Mouse (Mus musculus) cerebral cortex, adult 2 months (tissue): ENCODE results near the gene Mtmr6.

ENCODE experiments used
- WGBS: fragments of 180-500 bp; shearing (Covaris S2); methylation state at CpG from one replicate; pipeline ENCODE4 v1.1.7; 2018; 5-methylcytosine and 5-hydroxymethylcytosine counted together

Gene Mtmr6

DNA sequence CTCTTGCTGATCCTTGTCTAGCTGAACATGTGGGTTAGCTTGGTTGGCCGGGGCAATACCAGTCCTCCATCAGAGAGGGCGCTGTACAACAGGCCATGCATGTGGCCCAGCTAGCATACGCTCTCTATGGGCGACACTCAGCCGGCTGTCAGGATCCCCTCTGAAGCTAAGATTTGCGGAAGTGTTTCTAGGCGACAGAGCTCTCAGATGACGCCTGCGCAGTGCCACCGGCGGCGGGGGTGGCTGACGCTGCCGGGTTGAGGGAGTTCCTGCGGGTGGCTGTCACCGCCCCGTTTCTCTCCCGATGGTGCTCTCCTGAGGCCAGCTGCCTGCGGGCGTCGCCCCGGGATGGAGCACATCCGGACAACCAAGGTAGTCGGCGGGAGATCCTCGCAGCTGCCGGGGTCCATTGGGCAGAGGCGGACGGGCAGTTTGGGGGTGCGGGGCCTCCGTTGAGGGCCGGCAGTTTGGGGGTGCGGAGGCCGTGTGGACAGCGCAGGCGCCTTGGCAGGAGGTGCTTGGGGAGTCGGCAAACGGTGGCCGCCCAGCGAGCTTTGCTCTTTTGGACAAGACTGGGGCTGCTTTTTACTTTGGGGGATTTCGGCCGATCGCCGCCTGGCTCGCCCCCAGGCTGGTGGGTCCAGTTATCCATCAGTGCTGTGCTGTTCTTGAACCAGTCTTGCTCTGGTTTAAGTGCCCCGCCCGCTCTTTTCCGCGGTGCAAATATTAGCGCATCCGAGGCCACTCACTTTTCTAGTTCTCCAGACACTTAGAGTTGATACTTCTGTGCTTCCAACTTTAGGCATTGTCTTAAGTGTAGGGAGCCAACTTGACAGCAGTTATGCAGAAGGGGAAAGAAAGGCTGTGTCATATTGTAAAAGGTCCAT, at the start of gene Mtmr6:
Gene Mtmr6 (plus strand): TSS at position 239 of the 887 bp plus-strand sequence.
- 1% methylated on average over 51 of the region's 51 CpGs for WGBS

GRCm38 (mm10) chr14:60216125-60216524, 48.9 kb upstream of the Mtmr6 start:
- 94% methylated on average over 1 of the region's 1 CpGs for WGBS

DNA sequence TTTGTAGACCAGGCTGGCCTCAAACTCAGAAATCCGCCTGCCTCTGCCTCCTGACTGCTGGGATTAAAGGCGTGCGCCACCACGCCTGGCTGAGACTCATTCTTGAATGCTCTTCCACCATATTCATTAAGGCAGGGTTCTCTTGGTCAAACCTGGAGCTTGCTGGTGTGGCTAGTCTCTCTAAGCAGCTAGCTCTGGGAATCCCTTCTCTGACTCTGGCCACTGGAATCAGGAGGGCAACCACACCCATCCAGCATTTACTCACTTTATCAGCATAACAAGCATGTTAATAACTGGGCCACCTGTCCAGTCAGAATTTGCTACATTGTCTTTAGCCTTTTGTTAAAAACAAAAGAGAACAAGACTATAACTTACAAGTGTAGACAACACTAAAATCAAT, 47.4 kb upstream of the Mtmr6 start:
- WGBS = 98% methylated on average over 4 of the region's 4 CpGs

DNA sequence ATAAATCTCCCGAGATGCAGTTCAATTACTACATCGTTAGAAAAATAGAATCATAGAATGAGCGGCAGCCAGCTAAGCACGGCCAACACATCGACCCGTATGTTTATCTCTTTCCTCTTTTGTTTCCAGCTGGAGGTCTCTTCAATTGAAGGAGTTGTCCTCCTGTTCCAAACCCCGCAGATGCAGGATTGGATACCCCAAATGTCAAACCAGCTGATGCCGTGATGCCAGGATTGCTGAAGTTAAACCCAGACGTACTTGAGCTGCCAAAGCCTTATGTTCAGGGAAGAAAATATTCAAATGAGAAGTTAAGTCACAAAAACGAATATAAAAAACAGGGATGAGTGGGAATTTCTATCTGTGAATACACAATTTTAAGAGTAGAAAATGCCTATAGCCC, 45.1 kb upstream of the Mtmr6 start:
- WGBS = 52% methylated on average over 10 of the region's 10 CpGs

- 76% methylated on average over 3 of the region's 3 CpGs for WGBS
These were observed 26.5 kb upstream of the Mtmr6 start for GRCm38 (mm10) chr14:60238551-60238950.

- 9% methylated on average over 8 of the region's 8 CpGs for WGBS
These were observed 14.7 kb upstream of the Mtmr6 start for GRCm38 (mm10) chr14:60250366-60250765.

DNA sequence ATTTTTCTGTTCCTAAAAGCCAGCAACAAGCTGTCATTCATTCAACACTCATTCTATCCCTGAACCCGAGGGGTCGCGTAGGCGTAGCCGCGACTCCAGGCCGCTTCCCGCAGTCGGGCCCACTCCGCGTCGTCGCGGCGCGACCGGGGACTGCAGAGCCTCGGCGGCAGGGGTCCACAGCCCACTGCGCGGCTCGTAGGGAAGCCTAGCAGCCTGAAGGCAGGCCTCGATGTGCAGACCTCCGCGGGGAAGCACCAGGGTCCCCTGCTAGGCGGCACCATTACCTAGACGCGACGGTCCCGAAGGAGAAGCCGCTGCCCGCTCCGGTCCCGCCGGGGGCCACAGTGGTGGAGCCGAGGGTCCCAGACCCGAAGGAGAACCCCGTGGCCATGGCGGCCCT, 14.1 kb upstream of the Mtmr6 start:
- under 1% methylated on average over 39 of the region's 39 CpGs for WGBS

DNA sequence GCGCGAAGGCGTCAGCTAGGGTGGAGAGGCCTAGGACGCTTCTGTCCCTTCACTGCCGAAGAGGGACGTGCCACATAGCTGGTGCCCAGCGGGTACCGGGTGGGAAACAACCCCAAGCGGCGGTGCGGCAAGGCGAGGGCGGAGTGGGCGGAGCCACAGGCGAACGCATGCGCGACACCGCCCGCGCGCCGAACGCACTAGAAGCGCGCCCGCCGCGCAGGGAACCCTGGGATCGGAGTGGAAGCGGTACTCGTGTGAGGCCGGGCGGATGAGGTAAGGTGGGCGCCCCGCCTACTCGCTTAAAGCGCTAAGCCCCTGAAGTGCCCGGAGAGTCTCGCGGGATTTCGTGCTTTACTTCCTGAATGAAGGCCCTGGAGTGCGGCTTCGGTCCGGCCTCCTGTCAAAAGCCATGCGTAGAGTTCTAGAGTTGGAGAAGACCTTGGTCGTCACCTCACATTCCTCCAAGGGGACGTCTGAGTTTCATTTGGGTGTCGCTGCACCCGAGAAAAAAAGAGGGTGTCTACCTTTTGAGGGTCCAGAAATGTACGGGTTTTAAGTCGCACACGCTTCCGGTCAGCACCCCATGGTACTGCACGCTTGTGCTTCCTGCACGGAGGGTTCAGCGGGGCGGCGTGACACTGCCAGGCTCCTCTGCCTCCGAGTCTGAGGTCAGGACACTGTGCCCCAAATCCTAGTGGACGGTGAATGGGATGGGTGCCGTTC, 13.6 kb upstream of the Mtmr6 start, which contains the start of the genes Nupl1 and Gm49336:
Gene Nupl1 (minus strand): TSS at position 151 of the 723 bp plus-strand sequence.
Gene Gm49336 (minus strand): TSS at position 227 of the 723 bp plus-strand sequence.
- under 1% methylated on average over 62 of the region's 62 CpGs for WGBS

DNA sequence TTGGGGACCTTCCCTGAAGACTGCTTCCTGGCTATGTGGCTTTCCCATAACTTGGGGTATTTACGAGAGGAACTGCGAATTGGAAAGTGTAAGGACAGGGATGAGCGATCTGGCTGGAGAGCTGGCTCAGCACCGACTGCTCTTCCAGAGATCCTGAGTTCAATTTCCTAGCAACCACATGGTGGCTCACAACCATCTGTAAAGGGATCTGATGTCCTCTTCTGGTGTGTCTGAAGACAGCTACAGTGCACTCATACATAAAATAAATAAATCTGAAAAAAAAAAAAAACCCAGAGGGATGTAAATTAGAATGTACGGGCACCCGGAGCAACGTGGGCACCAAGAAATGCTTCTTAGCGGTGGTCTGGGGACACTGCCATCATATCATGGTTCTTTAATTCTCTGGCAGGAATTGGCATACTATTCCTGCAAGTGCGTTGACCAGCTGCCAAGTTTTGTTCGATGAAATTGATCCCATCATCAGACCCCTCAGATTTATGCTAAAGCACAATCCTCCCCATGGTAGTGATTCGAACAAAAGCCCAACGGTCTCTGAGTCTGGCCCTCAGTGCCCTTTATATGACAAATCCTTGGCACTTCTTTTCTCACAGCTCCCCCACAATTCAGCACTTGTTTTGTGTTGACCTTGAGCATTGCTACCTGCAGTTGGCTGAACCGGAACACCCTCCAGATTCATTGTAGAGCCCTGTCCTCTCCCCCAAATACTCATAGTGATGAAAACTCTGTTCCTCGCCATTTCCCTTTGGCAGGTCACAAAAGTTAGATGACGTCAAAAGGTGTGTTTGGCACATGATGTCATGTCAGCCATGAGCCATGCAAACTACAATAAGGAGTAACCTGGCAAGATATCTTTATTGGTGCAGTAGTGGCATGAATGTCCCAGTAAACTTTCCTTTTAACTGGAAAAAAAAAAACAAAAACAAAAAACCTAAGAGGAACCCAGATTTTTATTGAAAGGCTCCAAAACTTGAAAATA, 12.7 kb upstream of the Mtmr6 start:
- 12% methylated on average over 15 of the region's 15 CpGs for WGBS

GRCm38 (mm10) chr14:60253466-60253865, 11.6 kb upstream of the Mtmr6 start:
- WGBS = 86% methylated on average over 3 of the region's 3 CpGs

DNA sequence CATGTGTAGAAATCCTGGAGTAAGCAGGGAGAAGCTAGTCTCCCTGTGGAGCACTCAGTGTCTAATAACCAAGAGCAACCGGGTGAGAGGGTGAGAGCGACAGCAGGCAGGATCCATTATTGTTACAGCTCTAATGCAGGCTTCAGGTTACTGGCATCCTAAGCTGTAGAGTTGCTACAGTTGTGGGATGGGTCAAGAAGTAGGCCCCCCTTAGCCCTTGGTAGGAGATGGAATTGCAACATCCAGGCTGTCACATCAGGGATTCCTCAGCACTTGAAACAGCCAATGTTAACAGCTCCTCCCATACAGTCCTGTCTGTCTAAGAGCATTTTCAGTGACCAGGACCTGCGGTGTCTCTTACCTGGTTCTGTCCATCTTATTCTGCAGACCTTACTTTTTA, 8.7 kb upstream of the Mtmr6 start:
- WGBS = 55% methylated on average over 3 of the region's 3 CpGs

GRCm38 (mm10) chr14:60257101-60257500, 7.9 kb upstream of the Mtmr6 start:
- WGBS = 94% methylated on average over 4 of the region's 4 CpGs

DNA sequence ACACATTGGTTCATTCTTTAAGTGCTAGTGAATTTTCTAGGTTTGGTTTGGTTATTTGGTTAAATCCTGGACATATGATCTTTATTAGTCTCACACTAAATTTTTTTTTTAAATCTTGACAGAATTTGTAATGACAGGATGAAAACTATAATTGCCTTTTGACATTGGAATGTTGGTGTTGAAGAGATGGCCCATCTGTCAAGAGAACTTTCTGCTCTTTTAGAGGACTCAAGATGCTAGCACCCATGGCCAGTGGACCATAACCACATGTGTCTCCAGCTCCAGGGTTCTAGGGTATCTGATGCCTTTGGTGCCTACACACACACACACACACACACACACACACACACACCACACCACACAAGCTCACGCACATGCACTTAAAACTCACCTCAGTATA, 7.2 kb upstream of the Mtmr6 start:
- WGBS = 90% methylated on average over 1 of the region's 1 CpGs

GRCm38 (mm10) chr14:60262316-60262715, 2.7 kb upstream of the Mtmr6 start:
- 85% methylated on average over 7 of the region's 7 CpGs for WGBS

GRCm38 (mm10) chr14:60269333-60269732, 4.3 kb downstream of the Mtmr6 start:
- WGBS = 67% methylated on average over 6 of the region's 6 CpGs

GRCm38 (mm10) chr14:60273346-60273745, 8.3 kb downstream of the Mtmr6 start:
- WGBS = 46% methylated on average over 6 of the region's 6 CpGs

DNA sequence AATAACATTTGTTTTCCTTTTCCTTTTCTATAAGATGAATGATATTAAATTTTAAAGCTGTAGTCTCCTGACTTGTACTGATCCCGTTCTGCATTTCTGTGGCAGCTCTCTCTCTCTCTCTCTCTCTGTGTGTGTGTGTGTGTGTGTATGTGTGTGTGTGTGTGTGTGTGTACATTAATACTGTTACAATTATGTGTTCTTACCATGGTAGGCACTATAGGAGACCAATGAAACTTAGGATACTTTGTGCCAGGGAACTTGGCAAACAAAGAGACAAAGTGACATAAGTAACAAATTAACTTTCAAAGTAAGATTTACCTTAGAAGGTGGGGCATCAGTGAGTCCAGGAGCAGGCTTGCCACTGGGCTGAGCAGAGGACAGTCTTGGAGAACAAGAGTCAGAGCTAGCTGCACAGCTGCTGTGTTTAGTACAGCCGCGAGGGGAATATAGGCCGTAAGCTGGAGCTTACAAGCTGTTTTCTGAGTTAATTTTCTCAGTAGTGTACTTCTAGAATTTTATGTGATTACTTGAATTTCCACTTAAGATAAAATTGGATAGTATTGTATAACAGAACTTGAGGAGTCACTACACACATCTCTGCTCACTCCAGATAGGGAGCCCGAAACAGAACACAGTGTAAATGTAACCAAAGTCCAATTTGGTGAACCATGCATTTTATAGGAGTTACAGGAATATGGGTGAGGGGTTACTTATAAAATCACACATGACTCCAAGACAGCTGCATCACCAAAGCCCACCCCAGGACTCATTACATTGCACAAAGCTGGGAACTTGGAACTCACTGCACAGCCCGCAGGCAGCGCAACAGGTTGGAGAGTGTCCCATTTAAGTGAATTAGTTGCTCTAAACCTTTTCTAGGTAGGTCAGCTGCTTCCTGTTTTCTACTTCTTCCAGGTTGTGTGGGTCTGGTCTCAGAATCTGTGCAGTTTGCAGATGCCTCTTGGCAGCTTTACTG, 10.6 kb downstream of the Mtmr6 start:
- WGBS = 72% methylated on average over 7 of the region's 7 CpGs

DNA sequence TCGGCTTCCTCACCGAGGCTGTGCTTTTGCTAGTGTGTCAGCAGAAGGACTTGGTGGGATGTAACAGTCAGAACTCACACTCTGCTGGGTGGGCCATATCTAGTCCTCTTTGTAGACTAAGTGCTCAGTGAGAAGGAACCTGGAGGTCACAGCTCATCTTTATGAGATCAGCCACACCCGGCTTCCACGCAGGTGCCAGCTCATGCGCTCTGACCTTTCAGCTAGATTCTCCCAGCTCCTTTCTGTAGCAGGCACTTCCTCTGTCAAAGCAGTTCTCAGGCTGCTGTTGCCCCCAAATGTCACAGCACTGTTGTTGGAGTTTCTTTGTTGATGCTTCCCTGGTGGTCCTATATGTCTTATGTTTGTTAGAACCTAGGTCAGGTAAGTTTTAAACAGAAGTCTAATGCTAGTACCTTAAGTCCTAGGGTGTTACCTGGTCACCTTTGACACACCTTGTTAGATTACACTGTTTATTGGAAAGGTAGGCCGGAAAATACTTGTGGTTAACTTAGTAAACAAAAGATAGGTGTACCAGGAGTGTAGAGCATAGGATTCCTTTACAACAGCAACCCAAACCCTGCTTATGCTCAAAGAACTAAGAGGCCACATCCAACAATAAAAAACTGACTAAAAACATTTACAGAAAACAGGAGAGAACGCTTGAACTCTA, 21.3 kb downstream of the Mtmr6 start:
- 81% methylated on average over 7 of the region's 7 CpGs for WGBS

DNA sequence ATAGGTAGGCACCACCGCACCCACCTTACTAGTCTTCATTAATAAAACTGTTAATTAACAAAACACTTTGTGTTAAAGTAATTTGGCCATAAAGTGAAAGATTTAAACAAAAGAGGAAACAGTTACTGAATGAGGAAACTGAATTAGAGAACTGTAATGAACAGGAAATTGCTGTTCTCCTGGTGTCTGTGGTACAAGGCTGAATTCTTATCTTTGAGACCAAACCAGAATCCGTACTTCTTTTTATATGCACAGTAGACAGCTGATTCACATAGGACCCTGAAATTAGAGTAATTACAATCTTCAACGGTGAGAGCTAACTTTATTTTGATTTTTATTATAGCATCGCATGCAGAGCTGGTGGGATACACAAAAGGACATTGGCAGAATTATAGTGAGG, 25.3 kb downstream of the Mtmr6 start:
- 80% methylated on average over 4 of the region's 4 CpGs for WGBS

DNA sequence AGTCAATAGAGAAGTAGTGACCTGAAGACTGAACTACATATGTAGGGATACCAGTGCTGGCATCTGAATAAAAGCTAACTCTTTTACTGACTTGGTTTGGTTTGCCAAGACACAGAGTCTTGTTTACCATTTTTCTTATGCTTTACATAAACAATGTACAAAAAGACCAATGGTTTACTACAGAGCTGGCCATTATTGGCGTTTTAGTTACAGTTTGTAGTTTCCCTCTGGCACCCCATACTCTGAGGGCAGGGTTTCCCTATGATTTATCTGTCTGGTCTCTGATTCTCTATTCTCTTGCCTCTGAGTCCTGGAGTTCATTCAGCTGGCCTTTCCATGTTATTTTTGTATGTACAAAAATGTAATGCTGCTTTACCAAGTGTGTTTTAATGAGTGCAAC, 30.5 kb downstream of the Mtmr6 start:
- 72% methylated on average over 1 of the region's 1 CpGs for WGBS
